Mouse (Mus musculus): ENCODE data around the gene Ubtd1. TPM values are rescaled to one million over a fixed set of nuclear protein-coding genes. Genes with fewer than 3 reads are reported as not detected.
"Not testable (repeated sequence)": the region's sequence is repeated elsewhere in the genome, so short reads cannot be mapped to it uniquely, and the experiment has no call there.

Ubtd1 gene
- total RNA-seq, 2 experiments from 2014 or later: 21.6 to 22.4 TPM

DNA sequence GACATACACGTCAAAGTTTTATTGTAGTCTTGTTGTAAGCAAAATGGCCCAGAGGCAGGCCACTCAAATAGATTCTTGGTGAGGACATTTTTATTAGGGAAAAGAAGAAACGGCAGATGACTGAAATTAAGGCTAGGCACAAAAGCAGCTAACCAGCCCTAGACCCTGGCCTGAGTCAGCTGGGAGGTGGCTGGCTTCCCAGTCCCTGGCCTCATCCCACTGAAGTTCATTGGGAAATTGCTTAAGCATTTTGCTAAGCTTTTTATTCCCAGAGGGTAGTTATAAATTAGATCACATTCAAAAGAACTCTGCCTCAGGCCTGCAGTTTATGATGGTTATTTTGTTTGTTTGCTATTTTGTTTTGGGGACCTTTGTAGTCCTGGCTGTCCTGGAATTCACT lies 74.3 kb downstream of the Ubtd1 start:
- DNase-seq (ENCODE audit: low spot score in 2 of 2): no peak

DNA sequence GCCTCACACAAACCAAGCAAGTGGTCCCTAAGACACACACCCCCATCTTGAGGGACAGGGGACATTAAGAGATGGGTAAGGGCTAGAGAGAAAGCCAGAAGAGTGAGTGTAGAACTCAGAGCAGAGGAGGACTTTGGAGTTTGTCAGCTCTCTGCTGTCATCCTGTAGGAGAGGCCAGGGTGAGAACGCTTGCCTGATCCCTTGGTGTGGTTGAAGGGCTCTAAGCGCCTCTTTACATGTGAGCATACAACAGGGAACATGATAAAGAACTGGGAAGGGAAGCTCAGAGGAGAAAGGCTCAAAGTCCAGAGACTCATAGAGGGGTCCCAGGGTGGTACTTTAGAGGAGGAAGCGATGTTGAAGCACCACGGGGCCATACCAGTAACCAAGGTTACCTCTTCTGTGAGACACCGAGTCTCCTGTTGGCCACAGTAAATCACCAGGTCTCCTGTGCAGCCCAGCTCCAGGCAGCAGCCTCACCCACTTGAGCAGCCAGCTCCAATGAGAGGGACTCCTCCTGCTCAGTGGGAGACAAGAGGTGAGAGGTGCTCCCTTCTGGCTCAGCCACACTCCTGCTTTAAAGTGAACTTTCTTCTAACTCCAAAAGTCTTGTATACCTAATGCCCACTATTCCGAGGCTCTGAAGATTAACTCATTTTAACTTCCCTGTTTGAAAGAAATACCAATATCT lies 75.3 kb downstream of the Ubtd1 start:
- DNase-seq (ENCODE audit: low spot score in 2 of 2): no peak

DNA sequence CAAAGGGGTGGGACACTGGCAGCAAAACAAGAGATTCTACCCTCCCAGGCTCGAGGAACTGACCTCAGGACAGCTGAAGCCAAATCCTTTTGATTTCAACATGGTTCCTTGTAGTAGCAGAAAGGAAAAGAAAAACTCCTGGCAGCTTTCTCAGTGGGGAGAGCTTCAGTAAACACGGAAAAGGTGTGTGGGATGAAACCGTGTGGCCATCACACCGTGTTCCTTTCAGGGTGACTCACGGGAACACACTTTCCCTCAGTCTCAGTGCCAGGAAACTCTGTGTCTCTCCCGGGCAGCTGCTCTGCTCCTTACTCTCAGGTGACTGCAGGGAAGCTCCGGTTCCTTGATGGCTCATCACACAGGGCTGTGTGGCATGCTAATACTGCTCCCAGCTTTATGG lies 76.9 kb downstream of the Ubtd1 start:
- DNase-seq (ENCODE audit: low spot score in 2 of 2): no peak

DNA sequence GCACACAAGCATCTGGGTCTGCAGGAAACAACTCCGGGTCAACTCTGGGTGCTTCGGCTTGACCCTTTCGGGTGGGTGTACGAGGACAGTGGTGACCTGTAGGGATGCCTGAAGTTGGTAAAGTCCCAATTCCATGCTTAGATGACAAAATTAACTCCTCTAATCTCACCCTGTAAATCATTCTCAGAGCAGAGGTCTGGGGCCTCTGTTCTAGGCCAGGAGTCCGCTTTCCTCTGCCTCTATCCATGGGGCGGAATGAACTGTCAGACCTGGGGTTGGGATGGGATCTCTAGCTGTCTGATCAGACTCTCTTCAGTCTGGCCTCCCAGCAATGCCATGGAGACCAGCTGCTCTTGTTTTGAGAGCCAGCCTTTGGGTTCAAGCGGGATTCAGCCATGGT lies 79.9 kb downstream of the Ubtd1 start:
- DNase-seq (ENCODE audit: low spot score in 2 of 2): no peak

DNA sequence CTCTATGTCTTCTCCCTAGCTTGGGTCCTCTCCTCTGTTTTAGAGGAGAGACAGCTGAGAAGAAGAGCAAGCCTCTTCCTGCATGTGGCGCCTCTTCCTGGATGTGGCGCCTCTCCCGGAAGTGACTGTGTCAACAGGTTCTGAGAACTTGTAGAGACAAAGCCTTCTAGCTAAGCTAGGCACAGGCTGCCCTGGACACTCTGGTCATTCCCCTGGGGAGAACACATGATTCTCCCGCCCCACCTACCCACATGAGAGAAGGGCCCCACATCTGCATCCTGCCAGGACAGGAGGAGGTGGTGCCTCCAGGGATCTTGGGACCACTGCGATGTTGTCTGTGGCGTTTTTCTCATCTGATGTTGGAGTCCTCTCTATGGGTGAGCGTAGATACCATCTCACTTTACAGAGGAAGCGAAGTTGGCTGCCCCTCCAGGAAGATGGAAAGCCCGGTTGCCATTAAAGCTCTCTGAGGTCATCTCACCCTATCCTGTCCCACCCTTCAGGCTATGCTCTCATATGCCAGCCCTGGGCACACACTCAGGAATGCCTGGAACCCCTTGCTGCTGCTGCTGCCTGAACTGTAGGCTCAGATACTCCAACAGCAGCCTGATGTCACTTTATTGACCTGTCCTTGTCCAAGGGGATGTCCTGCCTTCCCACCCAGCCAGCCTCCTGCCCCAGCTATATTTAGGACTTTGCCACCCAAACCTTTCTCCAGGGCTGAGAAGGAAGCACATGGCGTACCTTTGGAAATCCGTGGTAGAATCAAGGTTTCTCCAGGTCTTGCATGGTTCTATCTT lies 87.1 kb downstream of the Ubtd1 start:
- no peak for DNase-seq (ENCODE audit: low spot score in 2 of 2)

DNA sequence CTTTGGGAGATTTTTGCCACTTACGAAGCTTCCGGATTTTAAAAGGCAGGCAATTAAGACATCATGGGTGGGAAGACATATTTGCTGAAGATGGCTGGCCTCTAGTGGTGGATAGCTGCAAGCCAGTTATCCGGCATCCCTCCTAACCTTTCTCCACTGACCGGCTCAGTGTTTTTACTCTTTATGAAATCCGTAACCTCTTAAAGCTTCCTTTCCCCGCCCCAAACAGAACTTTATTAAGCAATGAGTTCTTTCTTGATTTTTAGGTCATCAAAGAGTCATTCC lies 87.6 kb downstream of the Ubtd1 start:
- DNase-seq (ENCODE audit: low spot score in 2 of 2): no peak

DNA sequence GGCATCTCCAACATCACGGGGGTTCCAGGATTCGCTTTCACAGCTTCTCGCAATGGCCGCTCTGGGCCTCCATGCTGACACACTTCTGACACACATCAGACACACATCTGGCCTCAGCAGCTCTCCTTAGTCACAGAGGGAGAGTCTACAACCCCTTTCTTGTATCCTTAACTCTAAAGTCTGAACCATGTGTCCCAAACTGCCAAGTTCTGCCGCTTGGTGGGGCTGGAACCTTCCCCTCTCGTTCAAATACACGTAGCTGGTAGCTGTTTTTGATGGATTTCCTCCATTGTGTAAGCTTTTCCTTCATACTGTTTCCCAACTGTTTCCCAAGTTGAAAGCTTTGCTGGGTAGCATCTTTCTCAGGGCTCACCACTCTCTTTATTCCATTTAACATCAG lies 89.7 kb downstream of the Ubtd1 start:
- no peak for DNase-seq (ENCODE audit: low spot score in 2 of 2)

DNA sequence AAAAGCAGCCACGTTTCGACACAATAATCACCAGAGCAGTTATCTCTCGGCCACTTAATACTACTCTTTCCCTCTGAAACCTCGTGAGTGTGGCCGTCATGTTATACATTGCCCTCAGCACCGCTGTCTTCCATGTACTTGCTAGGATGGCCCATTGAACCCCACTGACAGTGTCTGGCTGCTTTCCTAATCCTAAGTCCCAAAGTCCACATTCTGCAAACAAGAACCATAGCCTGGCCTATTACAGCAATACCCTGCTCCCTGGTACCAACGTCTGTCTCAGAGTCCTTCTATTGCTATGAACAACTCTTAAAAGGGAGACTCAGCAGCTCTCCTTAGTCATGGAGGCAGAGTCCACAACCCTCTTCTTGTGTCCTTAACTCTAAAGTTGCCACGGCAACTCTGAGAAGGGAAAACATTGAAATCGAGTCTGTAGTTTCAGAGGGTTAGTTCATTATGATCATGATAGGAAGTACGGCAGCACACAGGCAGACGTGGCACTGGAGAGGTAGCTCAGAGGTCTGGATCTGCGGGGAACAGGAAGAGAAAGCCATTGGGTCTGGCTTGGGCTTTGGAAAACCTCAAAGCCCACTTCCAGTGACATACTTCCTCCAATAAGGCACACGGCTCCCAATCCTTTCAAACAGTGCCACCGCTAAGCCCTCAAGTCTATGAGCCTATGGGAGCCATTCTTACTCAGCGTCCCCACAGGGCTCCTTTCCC lies 90.5 kb downstream of the Ubtd1 start:
- no peak for DNase-seq (ENCODE audit: low spot score in 2 of 2)

DNA sequence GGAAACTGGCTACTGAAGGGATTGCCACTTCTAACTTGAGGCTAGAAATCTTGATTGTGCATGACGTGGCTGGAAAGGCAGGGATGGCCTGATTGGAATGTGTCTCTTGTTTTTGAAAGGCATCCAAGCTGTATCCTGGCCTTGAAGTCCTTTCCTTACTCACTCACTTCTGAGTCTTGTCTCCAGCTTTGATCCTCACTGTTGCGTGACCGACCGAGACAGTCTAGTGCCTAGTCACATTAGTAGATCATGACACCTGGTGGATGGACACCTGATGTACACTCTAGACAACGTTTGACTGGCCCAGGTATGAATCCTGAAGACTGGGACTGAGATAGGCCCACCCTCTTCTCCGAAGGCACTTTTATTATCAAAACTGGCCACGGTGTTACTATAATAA lies 91.2 kb downstream of the Ubtd1 start:
- no peak for DNase-seq (ENCODE audit: low spot score in 2 of 2)

DNA sequence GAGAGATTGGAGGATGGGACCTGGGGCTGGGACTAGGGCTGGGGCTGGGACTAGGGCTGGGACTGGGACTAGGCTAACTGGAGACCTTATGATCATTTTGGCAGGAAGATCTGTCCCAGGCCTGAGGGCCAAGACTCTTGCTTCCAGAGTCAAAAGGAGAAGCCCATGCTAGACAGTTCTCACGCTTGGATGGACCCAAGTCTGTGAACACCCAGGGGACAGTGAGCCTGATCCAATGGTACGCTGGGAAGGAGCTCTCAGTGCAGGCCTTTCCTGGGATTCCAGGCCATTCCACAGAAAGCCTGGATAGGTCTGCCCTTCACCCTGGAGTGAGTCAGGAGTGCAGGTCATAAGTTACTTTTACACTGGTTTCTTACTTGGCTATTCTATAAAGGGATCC lies 93.5 kb downstream of the Ubtd1 start:
- DNase-seq (ENCODE audit: low spot score in 2 of 2): no peak

DNA sequence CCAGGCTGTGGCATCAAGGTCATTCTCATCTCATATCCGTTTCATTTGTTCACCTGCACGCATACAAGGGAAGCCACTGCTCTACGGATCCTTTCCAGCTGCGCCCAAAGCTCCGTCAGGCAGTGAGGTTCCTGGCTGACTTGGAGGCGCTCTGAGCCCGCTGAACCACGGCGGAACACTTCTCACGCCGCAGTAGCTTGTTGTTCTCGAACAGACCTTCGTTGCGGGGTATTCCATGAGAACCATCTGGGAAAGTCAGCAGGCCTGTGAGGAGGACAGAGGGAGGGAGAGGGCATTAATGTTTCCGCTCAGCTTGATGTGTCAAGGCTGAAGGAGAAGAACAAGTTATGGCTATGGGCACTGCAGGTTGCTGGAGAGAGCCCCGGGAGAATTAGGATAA lies 94.4 kb downstream of the Ubtd1 start:
- no peak for DNase-seq (ENCODE audit: low spot score in 2 of 2)

DNA sequence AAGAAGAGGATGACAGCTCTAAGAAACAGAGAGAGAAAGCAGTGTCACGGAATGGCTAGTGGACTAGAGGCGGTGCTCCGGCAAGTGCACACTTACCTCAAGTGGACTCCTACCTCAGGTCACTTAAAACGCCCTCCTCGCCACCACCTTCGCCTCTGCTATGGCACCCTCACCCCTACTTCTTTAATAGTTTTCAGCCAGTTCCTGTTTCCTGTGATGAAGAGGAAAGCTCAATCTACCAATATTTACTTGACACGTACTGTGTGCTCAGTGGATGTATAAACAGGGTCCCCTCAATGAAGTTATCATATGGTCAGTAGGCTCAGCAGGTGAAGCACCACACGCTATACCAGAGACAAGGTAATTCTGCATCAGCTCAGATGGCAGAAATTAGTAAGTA lies 97.0 kb downstream of the Ubtd1 start:
- DNase-seq (ENCODE audit: low spot score in 2 of 2): no peak

DNA sequence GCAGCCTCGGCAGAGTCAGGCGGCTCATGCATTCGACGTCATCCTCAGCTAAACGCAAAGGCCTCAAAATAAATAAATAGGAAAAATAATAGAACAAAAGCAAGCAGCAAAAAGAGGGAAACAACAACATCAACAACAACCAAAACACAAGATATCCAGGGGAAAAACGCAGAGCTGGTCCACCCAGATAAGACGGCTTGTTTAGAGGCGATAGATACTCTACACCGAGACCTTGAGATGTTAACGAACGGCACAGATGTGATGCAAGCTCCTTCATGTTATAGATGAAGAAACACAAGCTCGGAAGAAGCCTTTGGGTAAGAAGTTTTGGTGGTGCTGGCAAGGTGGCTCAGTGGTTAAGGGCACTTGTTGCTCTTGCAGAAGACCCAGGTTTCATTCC lies 97.4 kb downstream of the Ubtd1 start:
- no peak for DNase-seq (ENCODE audit: low spot score in 2 of 2)

DNA sequence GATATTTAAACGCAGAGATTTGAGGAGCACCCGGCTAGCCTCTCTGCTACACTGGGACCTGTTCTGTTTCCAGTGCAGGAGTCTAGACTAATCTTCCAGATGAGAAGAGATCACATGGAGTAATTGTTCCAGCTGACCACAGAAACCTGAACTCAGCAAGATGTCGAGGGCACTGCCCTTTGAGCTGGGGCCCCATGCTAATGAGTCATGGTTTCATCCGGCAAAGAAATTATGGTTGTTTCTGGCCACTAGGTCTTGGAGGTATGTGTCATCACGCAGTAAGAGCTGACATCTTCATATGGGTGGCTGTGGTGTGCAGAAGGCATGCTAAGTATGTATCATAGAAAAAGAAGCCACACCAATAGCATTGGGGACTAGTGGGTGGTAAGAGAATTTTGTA lies 98.4 kb downstream of the Ubtd1 start:
- DNase-seq (ENCODE audit: low spot score in 2 of 2): no peak

DNA sequence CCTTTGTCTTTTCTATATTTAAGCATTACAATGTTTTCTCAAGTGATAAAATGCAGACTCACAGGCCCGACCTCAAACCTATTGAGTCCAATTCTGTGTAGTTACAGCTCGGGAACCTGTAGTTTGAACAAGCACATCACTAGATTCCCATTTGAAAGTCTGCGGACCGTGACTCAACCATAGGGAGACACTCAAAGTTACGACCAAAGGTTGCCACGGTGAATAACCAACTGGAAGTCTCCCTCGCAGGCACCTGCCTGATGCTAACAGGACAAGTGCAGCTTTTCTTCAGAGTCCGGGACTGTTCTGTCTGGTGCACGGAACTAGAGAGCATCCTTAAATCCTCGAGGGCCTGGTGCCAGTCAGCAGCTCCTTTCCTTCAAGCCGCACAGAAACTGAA lies 98.9 kb downstream of the Ubtd1 start:
- no peak for DNase-seq (ENCODE audit: low spot score in 2 of 2)

DNA sequence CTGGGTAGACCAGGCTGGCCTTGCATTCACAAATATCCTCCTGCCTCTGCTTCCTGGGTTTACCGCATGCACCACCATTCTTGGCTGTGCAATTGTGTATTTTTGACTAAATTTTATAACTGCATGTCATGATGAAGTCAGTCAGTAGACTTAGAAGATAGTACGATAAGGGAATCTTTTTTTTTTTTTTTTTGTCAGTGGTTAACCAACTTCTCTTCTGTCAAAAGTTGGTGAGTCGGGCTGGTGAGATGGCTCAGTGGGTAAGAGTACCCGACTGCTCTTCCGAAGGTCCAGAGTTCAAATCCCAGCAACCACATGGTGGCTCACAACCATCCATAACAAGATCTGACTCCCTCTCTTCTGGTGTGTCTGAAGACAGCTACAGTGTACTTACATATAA lies 100.0 kb downstream of the Ubtd1 start:
- DNase-seq (ENCODE audit: low spot score in 2 of 2): not testable (repeated sequence)

Other genes starting within 250 kb of the Ubtd1 start
- gene Slit1, start 238.1 kb upstream of the Ubtd1 start, total RNA-seq (2021): 1 to 10 TPM; 7.1 to 8.3 TPM
- gene Arhgap19, start 179.7 kb upstream of the Ubtd1 start, total RNA-seq (2021): 10 to 100 TPM; 11.6 to 12.2 TPM
- 10 to 100 TPM; 11.9 to 12.2 TPM for gene Frat1, start 151.8 kb upstream of the Ubtd1 start, total RNA-seq (2021)
- 1 to 10 TPM; 7.5 to 9.3 TPM for gene Frat2, start 133.6 kb upstream of the Ubtd1 start, total RNA-seq (2021)
- gene Rrp12, start 85.6 kb upstream of the Ubtd1 start, total RNA-seq (2021): 10 to 100 TPM; 13.2 to 13.4 TPM
- 100 to 1,000 TPM; 411 to 420 TPM for gene Pgam1, start 69.8 kb upstream of the Ubtd1 start, total RNA-seq (2021)
- gene Exosc1, start 48.3 kb upstream of the Ubtd1 start, total RNA-seq (2021): 10 to 100 TPM; 30.1 to 33.8 TPM
- gene Zdhhc16, start 48.3 kb upstream of the Ubtd1 start, total RNA-seq (2021): 10 to 100 TPM; 43.4 to 48.4 TPM
- 10 to 100 TPM; 34.3 to 44.5 TPM for gene Mms19, start 606 bp upstream of the Ubtd1 start, total RNA-seq (2021)
- 1 to 10 TPM in 1 of 2 experiments, under 1 TPM in 1; 0.36 to 2.8 TPM for gene Ankrd2, start 54.2 kb downstream of the Ubtd1 start, total RNA-seq (2021)
- 10 to 100 TPM; 21.5 to 22.6 TPM for gene Hoga1, start 63.8 kb downstream of the Ubtd1 start, total RNA-seq (2021)
- 1 to 10 TPM; 1.5 to 1.6 TPM for gene 4933411K16Rik, start 70.5 kb downstream of the Ubtd1 start, total RNA-seq (2021)
- 10 to 100 TPM; 15.0 to 16.0 TPM for gene Morn4, start 104.6 kb downstream of the Ubtd1 start, total RNA-seq (2021)
- gene Pi4k2a, start 108.7 kb downstream of the Ubtd1 start, total RNA-seq (2021): 10 to 100 TPM; 37.5 to 42.3 TPM
- gene Avpi1, start 147.3 kb downstream of the Ubtd1 start, total RNA-seq (2021): 10 to 100 TPM; 15.1 to 15.3 TPM
- 10 to 100 TPM; 45.5 to 47.2 TPM for gene Marveld1, start 165.6 kb downstream of the Ubtd1 start, total RNA-seq (2021)
- 10 to 100 TPM; 61.4 to 63.9 TPM for gene Zfyve27, start 182.2 kb downstream of the Ubtd1 start, total RNA-seq (2021)
- 1 to 10 TPM; 6.2 to 6.9 TPM for gene Sfrp5, start 220.5 kb downstream of the Ubtd1 start, total RNA-seq (2021)